Mouse (Mus musculus) heart, embryonic 14.5 days (tissue): ENCODE measurements around the gene AW549877. TPM values are rescaled to one million over a fixed set of nuclear protein-coding genes. Genes with fewer than 3 reads are reported as not detected.

Experiments
- ATAC-seq: fragments of 200-750 bp; cut with Nextera tagmentation; 2 replicates; pipeline ENCODE4 v1.8.0; 2017; ENCODE audit warnings: low read depth, moderate TSS enrichment; ENCODE audit not compliant: insufficient number of reproducible peaks, insufficient read depth, low FRiP score
- H3K27ac ChIP-seq, 2 experiments: fragments of 200-500 bp in 1 of 2; fragments of 300-500 bp in 1 of 2; sonication (generic) in 1 of 2; replicated peaks in 1 of 2; 2 replicates each; pipeline ENCODE4 v1.5.1; 2012 to 2014; ENCODE audit warnings: low read depth in 2 of 2, low read length in 2 of 2, control low read depth in 1 of 2, mild to moderate bottlenecking in 1 of 2, mixed read lengths in 1 of 2; ENCODE audit not compliant: control insufficient read depth in 1 of 2, insufficient read depth in 1 of 2
- H3K27me3 ChIP-seq: fragments of 300-500 bp; sonication (generic); 2 replicates; pipeline ENCODE4 v1.6.1; 2014; ENCODE audit warnings: mild to moderate bottlenecking, low read length, control low read depth; ENCODE audit not compliant: control insufficient read depth, insufficient read depth
- H3K36me3 ChIP-seq: fragments of 300-500 bp; sonication (generic); 2 replicates; pipeline ENCODE4 v1.6.1; 2014; ENCODE audit warnings: mild to moderate bottlenecking, control low read depth, low read length, mixed read lengths; ENCODE audit not compliant: control insufficient read depth, insufficient read depth
- H3K4me1 ChIP-seq, 2 experiments: fragments of 200-500 bp in 1 of 2; fragments of 300-500 bp in 1 of 2; sonication (generic) in 1 of 2; 2 replicates each; pipeline ENCODE4 v1.6.1; 2012 to 2014; ENCODE audit warnings: low read length in 2 of 2, control low read depth in 1 of 2, mixed read lengths in 1 of 2; ENCODE audit not compliant: control insufficient read depth in 2 of 2, insufficient read depth in 2 of 2
- H3K4me2 ChIP-seq: fragments of 300-500 bp; sonication (generic); 2 replicates; pipeline ENCODE4 v1.6.1; 2014; ENCODE audit warnings: mild to moderate bottlenecking, low read length
- H3K4me3 ChIP-seq, 2 experiments: fragments of 200-500 bp in 1 of 2; fragments of 300-500 bp in 1 of 2; sonication (generic) in 1 of 2; 2 replicates each; pipeline ENCODE4 v1.5.1; 2012 to 2014; ENCODE audit warnings: low read length in 2 of 2, mild to moderate bottlenecking in 2 of 2, control low read depth in 1 of 2, low read depth in 1 of 2, moderate library complexity in 1 of 2; ENCODE audit not compliant: control insufficient read depth in 1 of 2, insufficient read depth in 1 of 2
- H3K9ac ChIP-seq: fragments of 300-500 bp; sonication (generic); 2 replicates; pipeline ENCODE4 v1.6.1; 2014; ENCODE audit warnings: mild to moderate bottlenecking, low read length
- H3K9me3 ChIP-seq: fragments of 300-500 bp; sonication (generic); 2 replicates; pipeline ENCODE4 v1.6.1; 2016; ENCODE audit warnings: low read length, control low read depth; ENCODE audit not compliant: control insufficient read depth
- WGBS: fragments of 180-500 bp; shearing (Covaris S2); extraction: QIAGEN DNeasy Blood & Tissue Kit; methylation state at CpG from one replicate; pipeline ENCODE4 v1.1.7; 2014; 5-methylcytosine and 5-hydroxymethylcytosine counted together
- polyA plus RNA-seq: library from polyadenylated mRNA; unstranded; fragments of >200 nt; fragmentation: Nextera tagmentation; extraction: Ambion mirVana; gene quantifications from 2 replicates; pipeline ENCODE4 v1.2.1, GENCODE M21; 2014

The AW549877 gene
- polyA plus RNA-seq, 1 experiment from 2014 or later = 31.6 TPM

GRCm38 (mm10) chr15:3960094-3960493 lies 35.5 kb downstream of the AW549877 start:
- ATAC-seq = no peak
- no peak overlapping the region for H3K9ac ChIP-seq
- no peaks in the 10 kb centered on the region for H3K9me3 ChIP-seq
- H3K36me3 ChIP-seq = peaks cover 1% of the 10 kb centered on the region; the same call in 1 of the 2 replicates
- WGBS = 53% methylated on average over 1 of the region's 1 CpGs
- H3K27ac ChIP-seq = no peak overlapping the region
- peaks cover 2 to 5% of the 10 kb centered on the region in 2 experiments; a peak in 2 of 4 replicates for H3K4me1 ChIP-seq
- no peak overlapping the region for H3K4me2 ChIP-seq
- no peaks in the 10 kb centered on the region for H3K27me3 ChIP-seq
- H3K4me3 ChIP-seq = no peak overlapping the region

DNA sequence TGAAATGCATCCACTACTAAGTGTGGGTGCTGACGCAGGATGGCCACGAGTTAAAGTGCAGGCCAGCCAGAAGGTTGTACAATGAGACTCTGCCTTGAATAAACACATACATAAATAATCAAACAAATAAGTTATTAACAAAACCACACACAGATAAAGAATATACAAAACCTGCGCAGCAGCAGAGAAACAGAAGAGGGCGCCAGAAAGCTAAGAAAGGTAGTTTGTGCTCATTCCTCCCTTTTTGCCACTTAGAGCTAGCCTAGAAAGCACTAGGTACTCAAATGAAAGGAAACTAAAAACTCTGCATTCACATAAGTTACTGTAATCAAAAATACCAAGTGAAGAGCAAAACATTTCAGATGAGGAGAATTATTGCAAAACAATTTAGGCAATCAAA lies 37.6 kb downstream of the AW549877 start:
- peaks cover 4% of the 10 kb centered on the region; the same call in 1 of the 2 replicates for H3K9me3 ChIP-seq
- H3K4me1 ChIP-seq = peaks cover 2 to 5% of the 10 kb centered on the region in 2 experiments; a peak in 2 of 4 replicates
- H3K4me2 ChIP-seq = no peak overlapping the region
- ATAC-seq = no peak
- H3K27ac ChIP-seq = no peak overlapping the region
- 27% methylated on average over 4 of the region's 4 CpGs for WGBS
- H3K27me3 ChIP-seq = no peaks in the 10 kb centered on the region
- H3K9ac ChIP-seq = no peak overlapping the region
- no peak overlapping the region for H3K4me3 ChIP-seq
- no peaks in the 10 kb centered on the region for H3K36me3 ChIP-seq

GRCm38 (mm10) chr15:3954971-3955370 lies 40.6 kb downstream of the AW549877 start:
- Histone ChIP-seq H3K9me3 (peaks cover 4% of the 10 kb centered on the region; the same call in 1 of the 2 replicates), H3K4me1 (no peaks in the 10 kb centered on the region), H3K4me2 (no peak overlapping the region), H3K9ac (no peak overlapping the region), H3K4me3 (no peak overlapping the region), H3K36me3 (no peaks in the 10 kb centered on the region), H3K27ac (no peak overlapping the region), H3K27me3 (no peaks in the 10 kb centered on the region)
- no peak for ATAC-seq
- 77% methylated on average over 2 of the region's 2 CpGs for WGBS

GRCm38 (mm10) chr15:3938132-3938531 lies 57.4 kb downstream of the AW549877 start:
- no peaks in the 10 kb centered on the region for H3K4me1 ChIP-seq

GRCm38 (mm10) chr15:3936056-3936455 lies 59.5 kb downstream of the AW549877 start:
- Histone ChIP-seq H3K4me3 (no peak overlapping the region), H3K27me3 (no peaks in the 10 kb centered on the region), H3K36me3 (no peaks in the 10 kb centered on the region), H3K9ac (no peak overlapping the region), H3K27ac (no peak overlapping the region), H3K4me2 (no peak overlapping the region), H3K9me3 (no peaks in the 10 kb centered on the region), H3K4me1 (no peaks in the 10 kb centered on the region)
- no peak for ATAC-seq
- 83% methylated on average over 3 of the region's 3 CpGs for WGBS

More at GRCm38 (mm10) chr15:3938132-3938531, 57.4 kb downstream of the AW549877 start:
- Histone ChIP-seq H3K27me3 (no peaks in the 10 kb centered on the region), H3K27ac (no peak overlapping the region), H3K4me2 (no peak overlapping the region), H3K9me3 (no peaks in the 10 kb centered on the region), H3K9ac (no peak overlapping the region), H3K36me3 (no peaks in the 10 kb centered on the region), H3K4me3 (no peak overlapping the region)
- no peak for ATAC-seq
- 78% methylated on average over 2 of the region's 2 CpGs for WGBS

DNA sequence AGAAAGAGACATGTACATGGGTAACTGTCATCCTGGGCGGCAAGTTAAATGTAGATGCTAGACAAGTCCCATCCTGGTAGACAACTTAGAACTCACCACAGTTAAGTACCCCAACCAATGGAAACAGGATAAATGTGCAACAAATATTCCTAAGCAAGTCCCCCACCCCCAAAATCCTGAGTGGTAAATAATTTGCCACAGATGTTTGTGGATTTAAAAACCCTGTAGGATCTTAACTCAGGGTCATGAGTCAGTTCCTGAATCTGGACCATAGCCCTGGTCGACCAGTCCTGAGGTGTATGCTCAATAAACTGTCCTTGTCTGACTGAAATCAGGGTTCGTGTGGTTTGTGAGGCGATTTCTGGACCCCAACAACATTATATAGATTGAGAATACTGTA lies 62.1 kb downstream of the AW549877 start:
- Histone ChIP-seq H3K9me3 (no peaks in the 10 kb centered on the region), H3K4me2 (no peak overlapping the region), H3K4me1 (no peaks in the 10 kb centered on the region), H3K27ac (no peak overlapping the region), H3K36me3 (no peaks in the 10 kb centered on the region), H3K9ac (no peak overlapping the region), H3K27me3 (no peaks in the 10 kb centered on the region), H3K4me3 (no peak overlapping the region)
- 78% methylated on average over 4 of the region's 4 CpGs for WGBS
- no peak for ATAC-seq

Other genes starting within 250 kb of the AW549877 start
- gene Fbxo4, start 16.2 kb downstream of the AW549877 start, polyA plus RNA-seq = 13.8 and 15.2 TPM in 2 replicates
- gene Oxct1, start 30.6 kb upstream of the AW549877 start, polyA plus RNA-seq = 317 and 327 TPM in 2 replicates